Mouse (Mus musculus) splenic B cell, adult 2 months (primary cell): ENCODE results near the gene Gm45062.
A peak's percentile ranks its signal among the peaks of the same experiment; 100 is the strongest.

ENCODE experiments used
- DNase-seq: peaks from one replicate; pipeline ENCODE4 v3.0.0-alpha.2; 2011; ENCODE audit warnings: low read depth, low spot score
- H3K27me3 ChIP-seq: 2 replicates; pipeline ENCODE4 v1.6.1; 2012; ENCODE audit warnings: mild to moderate bottlenecking, low read length, moderate library complexity, mixed read lengths; ENCODE audit not compliant: control insufficient read depth, poor library complexity, insufficient read depth, severe bottlenecking
- H3K36me3 ChIP-seq: 2 replicates; pipeline ENCODE4 v1.6.1; 2012; ENCODE audit warnings: mild to moderate bottlenecking, low read length, moderate library complexity, mixed read lengths; ENCODE audit not compliant: control insufficient read depth, poor library complexity, insufficient read depth, severe bottlenecking

The Gm45062 gene

GRCm38 (mm10) chr6:8259004-8259666 lies at the start of gene Gm45062, which contains the start of the genes Rpa3 and Umad1:
Gm45062 (plus strand) TSS chr6:8259450.
Rpa3 (minus strand) TSS chr6:8259173.
Umad1 (plus strand) TSS chr6:8259288.
- peak; percentile 98 for DNase-seq
- Histone ChIP-seq H3K27me3 (no peaks in the 10 kb centered on the region), H3K36me3 (no peaks in the 10 kb centered on the region)

- Histone ChIP-seq H3K27me3 (no peaks in the 10 kb centered on the region), H3K36me3 (peaks cover 3% of the 10 kb centered on the region; the same call in 1 of the 2 replicates)
- no peak for DNase-seq
These were observed 49.4 kb upstream of the Gm45062 start for GRCm38 (mm10) chr6:8209866-8210186.

GRCm38 (mm10) chr6:8210661-8211060 lies 48.6 kb upstream of the Gm45062 start:
- peak; percentile 2 for DNase-seq
- H3K36me3 ChIP-seq, result peaks cover 3% of the 10 kb centered on the region; the same call in 1 of the 2 replicates
- no peaks in the 10 kb centered on the region for H3K27me3 ChIP-seq

DNA sequence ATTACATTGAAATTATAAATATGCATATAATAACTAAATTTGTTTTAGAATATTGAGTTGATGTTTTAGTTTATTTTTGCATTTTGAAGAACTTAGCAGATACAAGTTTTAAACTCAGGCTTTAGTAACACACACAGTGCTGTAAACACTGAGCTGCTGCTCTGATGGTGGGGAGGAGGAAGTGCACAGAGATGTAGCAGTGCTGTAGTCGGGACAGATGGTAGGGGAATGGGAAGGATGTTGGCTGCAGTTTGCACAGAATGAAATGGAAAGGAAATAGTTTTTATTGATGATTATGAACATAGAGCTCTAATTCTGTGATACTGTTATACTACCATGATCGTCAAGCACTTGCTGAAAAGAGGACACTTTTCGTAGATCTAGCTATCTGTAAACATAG lies 32.2 kb upstream of the Gm45062 start:
- H3K27me3 ChIP-seq, result no peaks in the 10 kb centered on the region
- DNase-seq, result no peak
- peaks cover 6% of the 10 kb centered on the region for H3K36me3 ChIP-seq

DNA sequence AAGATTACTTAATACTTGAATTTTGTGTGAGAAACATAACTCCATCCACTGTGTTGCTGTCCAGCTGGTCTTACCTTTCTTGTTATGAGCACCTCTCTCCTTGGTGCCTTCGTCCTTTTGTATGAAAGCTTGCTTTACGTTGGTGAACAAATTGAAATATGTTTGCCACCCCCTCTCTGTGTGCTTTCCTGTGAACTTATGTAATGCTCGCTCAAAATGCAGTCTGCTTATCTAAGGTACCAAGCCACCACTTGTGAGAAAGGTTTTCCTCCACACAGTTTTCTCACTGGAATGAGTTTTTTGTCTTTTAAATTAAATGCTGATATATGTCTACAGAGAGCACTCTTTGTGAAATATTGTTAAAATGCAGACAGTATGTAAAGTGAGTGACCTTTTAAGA lies 30.7 kb upstream of the Gm45062 start:
- DNase-seq, result no peak
- Histone ChIP-seq H3K27me3 (no peaks in the 10 kb centered on the region), H3K36me3 (peaks cover 8% of the 10 kb centered on the region)

GRCm38 (mm10) chr6:8258316-8258715 lies 934 bp upstream of the Gm45062 start:
- no peak for DNase-seq
- Histone ChIP-seq H3K27me3 (no peaks in the 10 kb centered on the region), H3K36me3 (no peaks in the 10 kb centered on the region)

- DNase-seq, result no peak
- H3K27me3 ChIP-seq, result no peaks in the 10 kb centered on the region
- no peaks in the 10 kb centered on the region for H3K36me3 ChIP-seq
These were observed 406 bp downstream of the Gm45062 start for GRCm38 (mm10) chr6:8259667-8260044.

DNA sequence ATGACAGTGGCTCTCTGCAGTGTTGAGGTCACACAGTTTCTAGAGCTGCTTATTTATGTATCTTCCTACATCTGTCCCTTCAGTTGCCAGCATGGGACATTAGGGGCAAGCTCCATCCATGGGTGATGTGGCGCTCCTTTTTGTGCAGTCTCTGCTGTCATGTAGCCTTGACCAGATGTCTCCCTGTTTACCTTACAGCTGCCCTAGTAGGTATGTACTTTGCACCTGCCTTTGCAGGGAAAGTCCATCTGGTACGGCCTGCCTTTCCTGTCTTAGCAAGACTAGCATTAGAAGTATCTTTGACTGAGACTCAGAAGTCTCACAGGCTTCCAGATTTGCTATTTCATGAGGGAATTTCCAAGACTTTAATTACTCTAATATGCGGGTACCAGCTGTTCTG lies 11.8 kb downstream of the Gm45062 start:
- Histone ChIP-seq H3K27me3 (no peaks in the 10 kb centered on the region), H3K36me3 (no peaks in the 10 kb centered on the region)
- no peak for DNase-seq

DNA sequence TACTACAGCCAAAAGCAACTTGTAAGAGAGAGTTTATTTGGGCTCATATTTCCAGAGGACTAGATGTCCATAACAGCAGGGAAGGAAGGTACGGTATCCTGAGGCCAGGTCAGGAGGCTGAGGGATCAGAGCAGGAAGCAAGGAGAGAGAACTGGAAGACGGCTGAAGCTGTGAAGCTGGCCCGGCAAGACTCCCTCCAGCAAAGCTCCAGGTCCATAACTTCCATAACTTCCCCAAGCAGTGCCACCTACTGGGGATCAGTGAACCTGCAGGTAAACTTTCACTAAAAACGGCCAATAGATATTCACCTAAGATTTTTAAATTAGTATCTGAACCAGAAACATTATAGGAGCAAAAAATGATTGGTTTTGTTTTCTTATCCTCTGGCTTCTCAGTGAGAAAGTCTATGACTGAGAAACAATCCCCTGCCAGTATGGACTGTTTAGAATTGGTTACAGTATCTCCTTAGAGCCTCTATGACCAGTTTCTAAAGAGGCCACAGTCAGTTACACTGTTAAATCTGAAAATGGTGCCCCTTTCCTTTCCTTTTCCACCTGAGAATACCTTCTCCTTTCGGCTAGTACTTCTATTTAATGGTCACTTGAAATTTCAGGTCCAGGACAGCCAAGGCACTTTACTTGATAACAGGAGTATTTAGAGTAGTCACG lies 15.3 kb downstream of the Gm45062 start:
- DNase-seq, result peak; percentile 66
- Histone ChIP-seq H3K36me3 (no peaks in the 10 kb centered on the region), H3K27me3 (no peaks in the 10 kb centered on the region)

- peak; percentile 81 for DNase-seq
- Histone ChIP-seq H3K36me3 (no peaks in the 10 kb centered on the region), H3K27me3 (no peaks in the 10 kb centered on the region)
These were observed 15.8 kb downstream of the Gm45062 start for GRCm38 (mm10) chr6:8275098-8275497.

DNA sequence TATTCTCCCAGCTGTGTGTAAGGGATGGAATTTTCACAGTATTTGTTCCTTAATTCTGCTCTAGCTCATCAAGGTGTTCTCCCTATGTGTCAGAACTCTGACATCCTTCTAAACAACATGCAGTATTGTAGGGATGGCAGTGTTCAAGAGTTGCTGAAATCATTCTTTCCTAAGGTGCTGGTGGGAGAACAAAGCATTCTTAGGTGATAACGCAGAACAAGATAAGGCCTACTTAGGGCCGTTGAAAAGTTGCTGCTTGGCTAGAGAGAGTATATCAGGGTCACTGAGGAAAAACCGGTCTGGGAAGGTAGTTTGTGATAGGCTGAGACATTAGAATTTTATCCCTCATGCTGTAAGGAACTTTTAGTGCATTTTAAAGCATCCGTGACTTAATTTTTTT lies 17.2 kb downstream of the Gm45062 start:
- H3K36me3 ChIP-seq, result no peaks in the 10 kb centered on the region
- DNase-seq, result no peak
- H3K27me3 ChIP-seq, result no peaks in the 10 kb centered on the region

- no peaks in the 10 kb centered on the region for H3K36me3 ChIP-seq
- no peaks in the 10 kb centered on the region for H3K27me3 ChIP-seq
- peak; percentile 70 for DNase-seq
These were observed 19.3 kb downstream of the Gm45062 start for GRCm38 (mm10) chr6:8278426-8279002.

DNA sequence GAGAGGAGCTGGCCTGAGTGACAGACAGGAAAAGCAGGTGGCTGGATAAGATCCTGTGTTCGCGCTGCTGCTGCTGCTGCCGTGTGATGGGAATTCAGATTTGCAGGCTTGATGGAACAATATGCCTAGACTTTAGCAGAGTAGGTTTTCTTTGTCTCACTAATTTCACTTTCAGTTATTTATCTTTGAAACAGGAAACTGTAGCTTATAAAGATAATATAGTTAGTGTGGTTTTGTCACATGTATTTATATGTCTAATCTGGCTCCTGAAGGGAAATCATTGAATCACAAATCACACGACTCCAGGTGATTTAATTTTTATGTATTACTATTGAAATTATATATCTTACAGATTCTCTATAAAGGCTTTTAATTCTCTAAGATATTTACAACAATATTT lies 24.0 kb downstream of the Gm45062 start:
- DNase-seq, result no peak
- no peaks in the 10 kb centered on the region for H3K36me3 ChIP-seq
- H3K27me3 ChIP-seq, result no peaks in the 10 kb centered on the region

DNA sequence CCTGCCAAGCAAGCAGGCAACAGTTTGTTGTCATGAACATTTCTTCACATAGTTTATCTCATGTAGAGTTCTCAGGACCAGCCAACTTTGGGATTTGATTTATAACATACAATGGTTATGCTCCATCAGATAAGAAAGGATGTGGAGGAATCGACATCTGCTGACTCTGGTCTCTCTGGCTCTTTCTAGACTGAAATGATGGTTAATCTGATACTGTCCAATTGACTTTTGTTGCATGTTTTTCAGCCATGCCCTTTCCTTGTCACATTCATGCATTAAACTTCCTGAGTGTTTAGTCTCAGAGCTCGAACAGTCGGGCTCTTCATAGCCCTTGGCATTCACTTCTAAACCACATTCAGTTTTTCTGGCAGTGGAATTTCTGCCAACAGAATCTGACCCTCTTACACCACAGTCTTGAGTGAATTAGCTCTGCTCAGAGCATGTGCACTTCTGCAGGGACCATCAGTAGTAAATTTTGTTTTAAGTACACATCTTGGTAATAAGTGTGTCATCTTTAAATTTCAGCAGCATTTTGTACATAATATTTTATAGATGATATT lies 26.2 kb downstream of the Gm45062 start:
- Histone ChIP-seq H3K27me3 (no peaks in the 10 kb centered on the region), H3K36me3 (no peaks in the 10 kb centered on the region)
- no peak for DNase-seq

GRCm38 (mm10) chr6:8286146-8286545 lies 26.9 kb downstream of the Gm45062 start:
- Histone ChIP-seq H3K27me3 (no peaks in the 10 kb centered on the region), H3K36me3 (no peaks in the 10 kb centered on the region)
- DNase-seq, result no peak
